Mouse (Mus musculus): ENCODE measurements around the gene Ift43. TPM values are rescaled to one million over a fixed set of nuclear protein-coding genes. Genes with fewer than 3 reads are reported as not detected.

Ift43 gene
- polyA plus RNA-seq (2021; fragmentation: Nextera tagmentation) = 36.9 and 37.9 TPM in 2 replicates
- long read RNA-seq, experiment 1, partial matches to known transcripts = 0 of 8 reads
- long read RNA-seq, experiment 1, other reads (novel, unspliced or antisense) = 5 of 8 reads
- long read RNA-seq, experiment 2, transcript Ift43-205 (9 exons, 783 nt) = major isoform, 27 of 28 reads
- long read RNA-seq, experiment 2, partial matches to known transcripts = 0 of 28 reads
- long read RNA-seq, experiment 2, other reads (novel, unspliced or antisense) = 1 of 28 reads

DNA sequence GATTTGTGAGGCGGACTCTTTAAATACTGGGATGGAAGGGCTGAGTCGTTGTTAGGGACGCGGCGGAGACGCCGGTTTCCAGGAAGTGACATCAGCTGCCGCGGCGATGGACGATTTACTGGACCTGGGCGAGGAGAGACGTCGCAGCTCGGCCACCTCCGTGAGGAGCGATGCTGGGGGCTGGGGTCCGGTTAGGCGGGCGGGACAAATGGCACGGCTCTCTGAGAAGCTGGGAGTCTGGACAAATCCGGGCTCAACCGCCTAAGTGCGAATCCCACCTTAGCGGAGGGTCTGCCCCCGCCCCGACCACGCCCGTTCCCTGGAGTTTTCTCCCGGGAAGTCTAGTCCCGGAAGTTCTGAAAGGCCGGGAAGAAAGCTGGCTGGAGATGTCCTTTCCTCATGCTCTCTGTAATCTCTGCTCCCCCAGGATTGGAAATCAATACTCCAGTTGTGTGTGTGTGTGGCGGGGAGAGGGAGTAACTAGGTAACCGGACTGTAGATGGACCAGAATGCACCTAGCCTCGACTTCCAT, at the start of gene Ift43:
Gene Ift43 (plus strand): TSS at position 61 of the 532 bp plus-strand sequence.

DNA sequence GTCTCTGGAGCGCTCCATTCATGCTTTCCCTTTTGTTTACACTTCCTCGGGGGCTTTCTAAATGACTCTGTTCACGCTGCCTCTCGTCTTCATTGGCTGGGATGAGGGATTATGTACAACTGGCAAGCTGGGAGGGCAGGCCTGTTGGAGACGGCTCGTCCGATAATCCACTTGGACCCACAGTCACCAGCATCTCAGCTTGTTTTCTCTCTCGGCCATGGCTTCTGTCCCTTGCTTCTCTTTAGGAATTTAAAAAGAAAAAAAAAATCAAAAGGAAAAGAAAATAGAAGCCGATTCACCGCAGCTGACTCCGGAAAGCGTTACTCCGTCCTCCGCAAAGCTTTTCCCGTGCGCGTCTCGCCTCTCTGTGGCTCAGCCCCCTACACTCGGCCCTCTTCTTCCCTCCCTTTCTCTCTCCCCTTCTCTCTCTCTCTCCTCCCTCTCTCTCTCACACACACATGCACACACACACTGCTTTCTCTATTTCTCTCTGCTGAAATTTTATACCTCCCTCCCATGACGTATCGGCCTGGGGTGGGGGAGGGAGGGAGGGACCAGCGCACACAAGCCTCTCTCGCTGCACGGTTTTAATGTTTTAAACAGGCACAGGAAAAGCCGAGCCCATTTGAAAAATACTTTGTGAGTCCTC, 3.7 kb upstream of the Ift43 start, which contains the start of gene Tgfb3:
Gene Tgfb3 (minus strand): TSS at position 489 of the 649 bp plus-strand sequence.

Other genes with a start within 250 kb of the Ift43 start
- gene Tgfb3, start 3.5 kb upstream of the Ift43 start, polyA plus RNA-seq (2021; fragmentation: Nextera tagmentation) = 4.6 and 5.2 TPM in 2 replicates
- gene Gpatch2l, start 159.3 kb downstream of the Ift43 start, polyA plus RNA-seq (2021; fragmentation: Nextera tagmentation) = 7.5 and 10.0 TPM in 2 replicates